In the genomic region with DNA sequence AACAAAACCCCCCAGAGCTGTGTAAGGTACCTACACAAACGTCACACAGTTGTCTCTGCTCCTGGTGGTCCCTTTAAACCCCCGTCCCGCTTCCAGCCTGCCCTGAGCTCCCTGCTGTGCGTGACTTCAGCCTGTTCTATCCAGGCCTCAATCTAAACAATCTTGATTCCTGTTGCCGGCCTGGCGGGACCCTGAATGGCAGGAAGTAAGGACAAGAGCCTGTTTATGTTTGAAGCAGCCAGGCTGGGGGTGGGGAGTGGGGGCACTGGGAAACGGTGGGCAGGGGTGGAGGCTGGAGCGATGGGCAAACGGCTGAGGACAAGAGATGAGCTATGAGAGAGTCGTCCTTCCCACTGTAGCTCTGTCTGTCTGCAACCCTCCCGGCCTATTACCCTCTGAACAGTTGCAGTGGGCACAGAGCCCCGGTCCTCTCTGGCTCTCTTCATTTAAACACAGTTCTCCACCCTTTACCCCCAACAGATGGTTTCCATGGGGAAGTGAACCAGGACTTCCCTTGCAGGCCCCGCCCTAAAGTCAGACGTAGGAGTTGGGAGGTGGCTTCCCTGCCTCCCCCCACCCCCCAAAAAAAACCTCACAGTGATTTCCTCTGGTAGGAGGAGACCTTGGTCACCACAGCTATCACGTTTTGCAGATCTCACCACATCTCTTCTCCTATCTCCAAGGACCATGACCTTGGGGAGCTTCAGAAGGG, we compare ENCODE assay signal across 8 mouse cellular contexts. TPM values are rescaled to one million over a fixed set of nuclear protein-coding genes. Genes with fewer than 3 reads are reported as not detected.
DNase-seq lines count a peak whose midpoint lies in the region; ATAC-seq lines count a peak whose summit lies in the region.
"Had no signal": no experiment of that assay in that cellular context is flagged by ENCODE, and none has a peak within 500 bp of the region (broad histone marks: within the 10 kb centered on the region; RNA-seq: fewer than 3 reads in every experiment).

No protein-coding gene starts in this region.

- no peaks in the 10 kb centered on the region for H3K9me3 ChIP-seq in embryonic facial prominence, embryonic 11.5 days (replicated peaks; ENCODE audit: control insufficient read depth, low read length)
- H3K9me3 ChIP-seq in hindbrain, embryonic 16.5 days (ENCODE audit: control insufficient read depth, low read length), result no peaks in the 10 kb centered on the region

- H3K9ac ChIP-seq in embryonic facial prominence, embryonic 11.5 days (replicated peaks; ENCODE audit: low read length), result peak overlapping the region; percentile 29; the same call in 1 of the 2 replicates
- H3K9ac ChIP-seq in hindbrain, embryonic 16.5 days (ENCODE audit: low read depth, low read length), result no peak overlapping the region

- peak; percentile 28 for DNase-seq in retina, postnatal 1 day
- DNase-seq in retina, embryonic 14.5 days (ENCODE audit: low spot score), result no peak
- peak; percentile 70 for DNase-seq in embryonic facial prominence, embryonic 11.5 days (ENCODE audit: low spot score)
- no peak for DNase-seq in layer of hippocampus, adult 9-11 months
- no peak for DNase-seq in frontal cortex, postnatal 10 days (ENCODE audit: low spot score in 2 of 2)

- H3K27me3 ChIP-seq in embryonic facial prominence, embryonic 11.5 days (ENCODE audit: control insufficient read depth, insufficient read depth, low read length), result 0 out of 2 replicates have a peak, but pooled peaks cover 7% of the 10 kb centered on the region
- peaks cover 11% of the 10 kb centered on the region for H3K27me3 ChIP-seq in hindbrain, embryonic 16.5 days (replicated peaks; ENCODE audit: control insufficient read depth, insufficient read depth, low read length)

- H3K36me3 ChIP-seq in embryonic facial prominence, embryonic 11.5 days (replicated peaks; ENCODE audit: control insufficient read depth, insufficient read depth, low read depth, low read length), result no peaks in the 10 kb centered on the region
- H3K36me3 ChIP-seq in hindbrain, embryonic 16.5 days (ENCODE audit: control insufficient read depth, insufficient read depth, low read length), result no peaks in the 10 kb centered on the region

- H3K4me2 ChIP-seq in embryonic facial prominence, embryonic 11.5 days (ENCODE audit: low read depth, low read length), result peak overlapping the region; percentile 29
- H3K4me2 ChIP-seq in hindbrain, embryonic 16.5 days (ENCODE audit: low read length), result peak overlapping the region; percentile 8; the same call in 1 of the 2 replicates

- H3K4me3 ChIP-seq in embryonic facial prominence, embryonic 11.5 days (ENCODE audit: low read depth, low read length), result 0 out of 2 replicates have a peak overlapping the region, but pooled peaks have one; percentile 11
- H3K4me3 ChIP-seq in hindbrain, embryonic 16.5 days (ENCODE audit: low read length), result no peak overlapping the region
- H3K4me3 ChIP-seq: myocyte had no signal

- 0 out of 2 replicates have a peak, but pooled peaks have one; percentile 8 for ATAC-seq in embryonic facial prominence, embryonic 11.5 days (replicated peaks; ENCODE audit: insufficient number of reproducible peaks, low FRiP score, low TSS enrichment, low read depth)
- 0 out of 2 replicates have a peak, but pooled peaks have one; percentile 30 for ATAC-seq in hindbrain, embryonic 16.5 days
- peak; percentile 69 for ATAC-seq in megakaryocyte progenitor cell, adult 5-6 weeks (replicated peaks; ENCODE audit: poor library complexity)

- H3K4me1 ChIP-seq in embryonic facial prominence, embryonic 11.5 days (ENCODE audit: control insufficient read depth, insufficient read depth, low read length), result peaks cover 3% of the 10 kb centered on the region
- peaks cover 9% of the 10 kb centered on the region; the same call in 1 of the 2 replicates for H3K4me1 ChIP-seq in hindbrain, embryonic 16.5 days (ENCODE audit: control insufficient read depth, insufficient read depth, low read depth, low read length)

- peak overlapping the region; percentile 49 for H3K27ac ChIP-seq in embryonic facial prominence, embryonic 11.5 days (replicated peaks; ENCODE audit: low read depth, low read length)
- peak overlapping the region; percentile 16; the same call in 1 of the 2 replicates for H3K27ac ChIP-seq in hindbrain, embryonic 16.5 days (ENCODE audit: low read depth, low read length)

- WGBS in embryonic facial prominence, embryonic 11.5 days, result 21% methylated on average over 15 of the region's 15 CpGs
- WGBS in hindbrain, embryonic 16.5 days, result 26% methylated on average over 14 of the region's 15 CpGs

RNA-seq across cellular contexts. Expression of a gene that starts 5.8 kb away (rescaled TPM):
- 3.8 and 4.6 TPM in 2 replicates for polyA plus RNA-seq in embryonic facial prominence, embryonic 11.5 days (2014; fragmentation: Nextera tagmentation; extraction: Ambion mirVana)
- polyA plus RNA-seq in hindbrain, embryonic 16.5 days (2015; fragmentation: Nextera tagmentation; extraction: Ambion mirVana), result 10.2 and 12.7 TPM in 2 replicates
- 0.27 and 1.1 TPM in 2 replicates for total RNA-seq in megakaryocyte progenitor cell, adult 5-6 weeks (2015)
- 1.6 and 1.7 TPM in 2 replicates for total RNA-seq in megakaryocyte progenitor cell, adult 5-6 weeks (2017)

RNA-seq across cellular contexts. Expression of a gene that starts 18.6 kb away (rescaled TPM):
- polyA plus RNA-seq in embryonic facial prominence, embryonic 11.5 days (2014; fragmentation: Nextera tagmentation; extraction: Ambion mirVana), result not detected in 2 replicates
- not detected in 2 replicates for polyA plus RNA-seq in hindbrain, embryonic 16.5 days (2015; fragmentation: Nextera tagmentation; extraction: Ambion mirVana)
- not detected in 2 replicates for total RNA-seq in megakaryocyte progenitor cell, adult 5-6 weeks (2015)
- total RNA-seq in megakaryocyte progenitor cell, adult 5-6 weeks (2017), result not detected in 2 replicates
- polyA plus RNA-seq: myocyte had no signal

RNA-seq across cellular contexts. Expression of a gene that starts 39.7 kb away (rescaled TPM):
- polyA plus RNA-seq in embryonic facial prominence, embryonic 11.5 days (2014; fragmentation: Nextera tagmentation; extraction: Ambion mirVana), result 10.5 and 11.4 TPM in 2 replicates
- 22.4 and 24.1 TPM in 2 replicates for polyA plus RNA-seq in hindbrain, embryonic 16.5 days (2015; fragmentation: Nextera tagmentation; extraction: Ambion mirVana)
- total RNA-seq in megakaryocyte progenitor cell, adult 5-6 weeks (2015), result 3.4 and 4.8 TPM in 2 replicates
- 6.4 and 10.3 TPM in 2 replicates for total RNA-seq in megakaryocyte progenitor cell, adult 5-6 weeks (2017)

RNA-seq across cellular contexts. Expression of a gene that starts 55.8 kb away (rescaled TPM):
- polyA plus RNA-seq in embryonic facial prominence, embryonic 11.5 days (2014; fragmentation: Nextera tagmentation; extraction: Ambion mirVana), result 0.72 and 0.81 TPM in 2 replicates
- polyA plus RNA-seq in hindbrain, embryonic 16.5 days (2015; fragmentation: Nextera tagmentation; extraction: Ambion mirVana), result 0.06 and 0.09 TPM in 2 replicates
- total RNA-seq in megakaryocyte progenitor cell, adult 5-6 weeks (2015), result not detected in 2 replicates
- total RNA-seq in megakaryocyte progenitor cell, adult 5-6 weeks (2017), result under 0.01 TPM in 1 of 2 replicates, not detected in the other

Comparison
In these comparisons a context has a peak if more than half of its experiments do, and no peak if none do; other contexts are left out.
1. DNase-seq: peak in retina, postnatal 1 day (single experiment) and embryonic facial prominence, embryonic 11.5 days (single experiment); none in retina, embryonic 14.5 days (single experiment), layer of hippocampus, adult 9-11 months (single experiment) and frontal cortex, postnatal 10 days (0 of 2).
2. ATAC-seq: peak in every context shown above with its lines; median percentile 69 in megakaryocyte progenitor cell, adult 5-6 weeks; 30 in hindbrain, embryonic 16.5 days; 8 in embryonic facial prominence, embryonic 11.5 days.